Mouse (Mus musculus) gastrocnemius, postnatal 4 days (tissue): ENCODE data around the gene Tbc1d19. TPM values are rescaled to one million over a fixed set of nuclear protein-coding genes. Genes with fewer than 3 reads are reported as not detected.
A peak's percentile ranks its signal among the peaks of the same experiment; 100 is the strongest.

Source experiments
- DNase-seq, 2 experiments: peaks; one replicate each; pipeline ENCODE4 v3.0.0; 2021 to 2022; ENCODE audit warnings: low spot score in 2 of 2, mixed read lengths in 2 of 2
- long read RNA-seq, 2 experiments: library from polyadenylated mRNA; stranded (forward); transcript quantifications; one replicate each; pipeline ENCODE4 v2.0.0; 2021
- total RNA-seq, 2 experiments: library from RNA; stranded (reverse); gene quantifications; 2 replicates each; pipeline ENCODE4 v1.2.3; 2021

Gene Tbc1d19
- total RNA-seq, result 10 to 100 TPM; 23.9 to 24.9 TPM
- long read RNA-seq, experiment 1, transcript Tbc1d19-201 (21 exons, 2,273 nt), result major isoform, 22 of 33 reads
- long read RNA-seq, experiment 1, partial matches to known transcripts, result 1 of 33 reads
- long read RNA-seq, experiment 1, other reads (novel, unspliced or antisense), result 10 of 33 reads
- long read RNA-seq, experiment 2, transcript Tbc1d19-201 (21 exons, 2,273 nt), result major isoform, 15 of 24 reads
- long read RNA-seq, experiment 2, partial matches to known transcripts, result 0 of 24 reads
- long read RNA-seq, experiment 2, other reads (novel, unspliced or antisense), result 8 of 24 reads

DNA sequence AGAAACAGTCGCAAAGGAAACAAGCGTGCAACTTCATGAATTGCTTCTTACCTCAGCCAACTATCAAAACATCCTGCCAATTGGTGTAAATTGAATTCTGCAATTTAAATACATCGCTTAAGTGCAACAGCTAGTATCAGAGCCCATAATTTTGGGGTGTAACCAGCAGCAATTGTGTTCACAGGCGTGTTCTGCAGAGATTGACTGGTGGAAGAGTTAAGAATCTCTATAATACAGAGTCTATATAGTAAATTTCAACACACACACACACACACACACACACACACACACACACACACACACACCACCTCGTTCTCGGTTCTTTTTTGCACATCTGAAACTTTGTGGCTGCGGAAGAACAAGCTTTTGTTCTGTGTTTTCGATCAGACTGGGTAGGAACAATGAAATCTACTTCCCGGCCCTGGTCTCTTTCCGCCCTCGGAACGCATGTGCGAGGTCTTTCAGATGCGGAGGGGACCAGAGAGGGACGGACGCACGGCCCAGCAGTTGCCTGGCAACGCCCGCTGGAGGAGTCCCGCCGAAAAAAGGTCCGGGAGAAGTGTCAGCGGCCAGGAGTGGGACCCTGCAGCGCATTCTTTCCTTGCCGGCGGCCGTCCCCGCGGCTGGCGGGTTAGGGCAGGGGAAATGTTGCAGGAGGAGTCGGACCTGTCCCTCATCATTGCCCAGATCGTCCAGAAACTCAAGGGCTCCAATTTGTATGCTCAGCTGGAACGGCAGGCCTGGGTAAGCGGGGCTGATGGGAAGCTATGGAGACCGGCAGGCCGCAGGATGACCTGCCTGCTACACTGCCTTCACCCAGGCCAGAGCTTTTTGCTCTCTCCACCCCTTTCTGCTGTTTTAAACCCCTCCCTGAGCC is at the start of gene Tbc1d19:
Gene Tbc1d19 (plus strand): TSS at position 492 of the 877 bp plus-strand sequence.
- peak; percentile 62 to 85 for DNase-seq

DNA sequence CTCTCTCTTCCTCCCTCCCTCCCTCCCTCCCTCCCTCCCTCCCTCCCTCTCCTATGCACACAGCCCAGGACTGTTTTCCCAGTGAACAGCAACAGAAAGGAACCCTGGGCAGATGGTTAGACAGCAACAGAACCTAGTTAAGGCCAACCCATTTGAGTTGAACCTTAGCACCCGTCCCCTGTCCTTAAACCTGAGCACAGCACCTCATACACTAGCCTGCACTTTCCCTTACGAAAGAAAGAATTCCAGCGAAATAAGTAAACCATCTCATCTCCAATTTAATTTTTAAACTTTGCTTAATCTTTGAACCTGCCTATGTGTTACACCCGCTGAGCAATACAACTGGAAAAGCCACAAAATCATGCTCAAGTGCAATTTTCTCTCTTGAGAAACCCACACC is 49.5 kb upstream of the Tbc1d19 start:
- DNase-seq, result no peak

DNA sequence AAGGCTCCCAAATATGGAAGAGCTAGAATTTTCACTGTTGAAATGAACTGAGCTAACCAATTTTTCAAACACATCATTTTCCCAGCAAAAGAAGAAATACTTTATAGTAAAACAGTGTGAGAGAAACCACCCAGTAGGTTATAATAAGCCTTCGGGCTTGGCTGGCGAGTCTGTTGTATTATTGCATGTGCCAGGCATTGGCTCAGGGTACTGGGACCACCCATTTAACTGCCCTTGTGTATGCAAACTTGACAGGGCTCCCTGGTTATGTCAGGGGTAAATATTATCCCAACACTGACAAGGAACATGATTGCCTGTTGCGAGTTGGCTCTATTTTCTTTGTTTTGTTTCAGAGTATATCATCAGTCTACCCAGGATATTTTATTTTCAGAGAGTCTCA is 48.5 kb upstream of the Tbc1d19 start:
- DNase-seq, result no peak

DNA sequence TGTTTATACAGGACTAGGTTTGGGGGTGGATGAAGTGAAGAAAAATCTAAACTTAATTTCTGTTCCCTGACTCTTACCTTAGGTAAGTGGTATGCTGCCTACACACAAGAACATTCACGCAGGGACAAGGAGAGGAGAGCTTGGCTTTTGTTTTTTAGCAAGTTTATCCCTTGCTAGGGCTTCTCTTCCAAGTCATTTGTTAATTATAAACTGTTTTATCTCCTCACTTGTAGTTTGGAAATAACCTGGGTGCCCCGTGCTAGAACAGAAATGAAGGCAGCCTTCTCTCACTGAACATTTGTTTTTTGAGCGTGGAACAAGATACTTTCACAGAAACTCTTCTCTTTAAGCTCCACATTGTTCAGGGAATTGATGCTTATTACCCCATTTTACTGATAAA is 48.1 kb upstream of the Tbc1d19 start:
- DNase-seq, result no peak

DNA sequence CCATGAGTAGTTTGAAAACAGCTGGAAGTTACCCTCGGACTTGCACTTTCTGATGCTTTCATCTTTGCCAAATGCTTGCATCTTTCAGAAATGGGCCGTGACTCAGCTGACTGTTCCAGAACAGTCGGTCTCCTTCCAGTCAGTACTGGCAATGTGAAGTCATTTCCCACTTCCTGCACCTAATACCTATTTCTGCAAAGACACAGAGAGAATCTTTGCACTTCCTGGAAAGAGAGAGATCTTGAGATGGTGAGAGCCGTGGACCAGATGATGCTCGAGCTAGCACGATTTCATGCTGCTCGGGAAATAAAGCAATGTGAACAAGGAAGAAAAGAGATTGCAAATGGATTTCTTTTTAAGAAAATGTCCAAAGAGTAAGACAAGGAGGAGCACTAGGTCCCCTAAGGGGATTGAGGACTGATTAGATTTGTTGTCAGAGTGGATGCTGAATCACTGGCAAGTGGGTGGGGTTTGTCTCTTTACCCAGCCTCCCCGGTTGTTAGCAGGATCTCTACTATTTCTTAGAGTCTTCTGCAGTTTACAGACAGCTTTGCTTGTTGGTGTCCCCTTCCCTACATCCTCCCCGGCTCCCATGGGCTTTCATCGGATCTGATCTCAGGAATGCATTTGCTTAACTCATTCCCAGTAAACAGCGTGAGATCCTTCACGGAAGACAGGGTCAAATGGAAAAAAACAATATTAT is 24.4 kb upstream of the Tbc1d19 start:
- DNase-seq, result peak in 1 of 2 experiments; percentile 13

DNA sequence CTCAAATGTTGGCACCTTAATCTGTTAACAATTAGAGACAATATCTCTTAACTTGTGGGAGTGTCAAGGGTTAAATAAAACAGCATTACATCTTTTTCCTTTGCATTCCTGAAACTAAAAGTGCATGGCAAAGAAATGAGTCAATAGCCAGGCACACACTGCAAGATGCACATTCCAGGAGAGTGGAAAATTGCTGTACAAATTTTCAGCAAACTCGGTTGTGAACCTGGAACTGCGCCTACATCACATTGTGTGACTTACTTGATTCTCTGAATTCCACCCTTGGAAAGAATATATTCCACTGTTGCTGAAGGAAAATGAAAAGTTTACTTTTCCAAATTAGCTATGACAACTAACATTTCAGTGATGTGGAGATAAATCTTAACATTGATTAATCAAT is 8.0 kb upstream of the Tbc1d19 start:
- DNase-seq, result no peak

DNA sequence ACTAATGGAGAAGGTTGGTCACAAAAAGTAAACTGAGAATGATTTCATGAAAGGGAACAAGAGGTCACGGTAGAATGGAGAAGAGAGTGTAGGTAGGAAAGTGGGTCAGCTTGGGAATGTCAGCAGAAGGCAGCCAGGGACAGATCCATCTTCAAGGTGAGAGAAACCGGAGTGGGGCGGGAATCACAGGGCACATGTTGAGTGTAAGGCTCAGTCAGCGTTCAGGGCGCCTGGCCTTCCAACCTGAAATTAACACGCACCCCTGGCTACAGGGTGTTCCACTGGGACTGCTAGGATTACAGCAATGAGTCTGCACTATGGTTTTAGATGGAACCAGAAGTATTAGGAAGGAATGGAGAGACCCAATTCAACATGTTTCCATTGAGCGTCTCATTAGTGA is 10.3 kb downstream of the Tbc1d19 start:
- no peak for DNase-seq

DNA sequence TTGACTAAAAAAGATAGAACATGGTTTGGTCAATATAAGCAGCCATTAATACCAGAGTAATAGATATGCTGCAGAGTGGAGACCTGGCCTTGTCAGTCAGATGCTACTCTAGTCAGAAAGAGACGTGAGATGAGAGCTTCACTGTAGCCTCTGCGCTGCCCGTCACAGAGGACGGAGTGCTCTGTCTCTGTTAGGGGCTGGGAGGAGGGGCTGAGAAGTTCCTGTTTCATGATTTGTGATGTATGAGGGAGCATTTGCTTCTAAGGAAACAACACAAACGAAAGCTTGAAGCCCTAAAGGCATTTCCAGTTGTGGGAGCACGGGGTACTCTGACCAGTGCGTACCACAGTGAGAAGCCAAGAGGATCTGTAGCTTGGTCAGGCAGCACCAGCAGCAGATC is 16.5 kb downstream of the Tbc1d19 start:
- DNase-seq, result no peak

DNA sequence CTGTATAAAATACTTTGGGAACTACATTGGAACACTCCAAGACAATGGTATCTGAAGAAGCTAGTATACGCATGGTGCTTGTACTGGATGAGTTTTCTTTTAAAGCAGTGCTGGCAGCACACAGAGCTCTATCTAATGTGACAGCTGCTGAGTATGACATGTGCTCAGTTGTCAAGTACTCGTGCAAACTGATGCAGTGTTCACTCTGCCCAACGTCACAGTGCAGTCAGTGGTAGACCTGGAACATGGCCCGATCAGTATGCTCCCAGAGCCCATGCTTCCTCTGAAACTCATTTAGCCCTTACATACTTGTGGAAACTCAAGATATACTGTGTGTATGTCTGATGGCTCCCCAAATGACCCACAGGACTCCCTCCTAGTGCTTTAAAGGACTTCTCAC is 25.1 kb downstream of the Tbc1d19 start:
- DNase-seq, result no peak

DNA sequence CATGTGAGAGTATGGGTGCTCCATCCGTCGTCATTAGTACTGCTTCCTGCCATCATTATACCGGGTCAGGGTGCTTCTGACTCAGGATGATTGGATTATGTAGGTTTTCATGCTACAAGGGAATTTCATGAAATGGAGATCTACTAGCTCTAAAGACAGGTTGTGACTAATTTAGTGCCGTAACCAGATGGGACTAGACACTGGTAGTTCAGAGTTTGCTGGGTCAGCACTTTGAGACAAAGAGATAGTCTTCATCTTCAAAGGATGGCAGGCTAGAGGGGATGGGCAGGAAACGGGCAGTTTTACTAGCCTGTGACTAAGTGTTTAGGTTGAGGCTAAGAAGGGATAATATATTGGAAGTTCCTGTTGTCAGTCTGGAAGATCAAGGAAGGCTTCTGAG is 31.9 kb downstream of the Tbc1d19 start:
- DNase-seq, result no peak

DNA sequence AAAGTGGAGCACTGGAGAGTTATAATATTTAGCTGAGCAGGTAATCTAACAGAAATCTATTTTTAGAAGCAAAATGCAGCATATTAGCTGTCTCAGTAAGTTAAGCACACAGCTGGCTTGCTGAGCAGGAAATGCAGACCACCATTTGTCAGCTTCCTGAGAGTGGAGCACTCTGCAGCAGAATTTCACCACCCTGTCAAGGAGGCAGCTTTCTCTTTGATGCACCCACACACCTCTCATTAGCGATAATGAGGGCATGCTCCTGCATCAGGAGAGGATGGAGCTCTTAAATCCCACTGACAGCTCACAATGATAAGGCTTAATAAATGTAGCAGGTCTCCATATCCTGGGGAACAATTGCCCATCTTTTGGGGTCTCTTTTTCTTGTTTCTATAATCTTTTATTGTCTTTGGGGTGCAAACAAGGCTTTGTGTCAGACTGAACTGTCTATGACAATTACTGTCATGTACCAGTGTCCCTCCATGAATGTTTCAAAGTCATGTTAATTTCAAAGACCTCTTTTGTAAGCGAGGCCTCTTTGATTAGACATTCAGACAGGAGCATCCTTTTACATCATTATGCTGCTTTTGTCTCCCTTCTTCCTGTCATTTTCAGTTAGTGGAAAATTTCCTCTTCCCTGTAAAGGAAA is 39.0 kb downstream of the Tbc1d19 start:
- no peak for DNase-seq

DNA sequence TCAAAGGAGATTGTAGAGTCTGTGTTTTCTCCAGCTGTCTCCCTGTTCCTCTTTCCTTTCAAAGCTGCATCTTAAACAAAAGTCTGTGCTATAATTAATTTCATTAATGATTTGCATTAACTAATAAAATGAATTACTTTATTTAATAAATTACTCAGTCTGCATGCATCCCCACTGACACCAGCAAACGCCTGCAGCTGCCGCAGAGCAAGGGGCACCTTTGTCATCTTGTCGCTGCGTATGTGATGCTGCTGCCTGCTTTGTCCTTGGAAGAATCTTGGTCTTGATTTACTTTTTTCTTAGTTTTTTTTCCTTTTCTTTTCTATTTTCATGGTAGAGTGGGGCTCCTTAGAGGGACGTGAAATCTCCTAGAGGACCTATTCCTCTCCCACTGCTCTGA is 43.2 kb downstream of the Tbc1d19 start:
- DNase-seq, result no peak

DNA sequence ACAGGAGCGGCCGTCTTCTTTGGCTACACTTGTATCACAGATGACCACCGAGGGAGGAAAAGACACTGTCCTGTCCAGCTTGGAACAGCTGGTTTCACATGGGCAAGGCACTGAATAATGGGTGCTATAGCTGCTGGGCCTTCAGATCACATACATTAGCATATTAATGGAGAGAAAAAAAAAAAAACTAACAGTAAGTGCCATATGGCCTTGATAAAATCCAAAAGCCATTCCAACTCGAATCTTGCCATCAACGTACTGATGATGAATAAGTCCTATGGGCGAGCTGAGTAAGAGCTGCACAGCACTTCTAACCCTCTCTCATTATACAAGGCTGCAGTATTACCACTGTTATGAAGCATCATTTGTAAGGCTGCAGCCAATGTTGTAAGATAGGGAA is 45.2 kb downstream of the Tbc1d19 start:
- DNase-seq, result no peak

DNA sequence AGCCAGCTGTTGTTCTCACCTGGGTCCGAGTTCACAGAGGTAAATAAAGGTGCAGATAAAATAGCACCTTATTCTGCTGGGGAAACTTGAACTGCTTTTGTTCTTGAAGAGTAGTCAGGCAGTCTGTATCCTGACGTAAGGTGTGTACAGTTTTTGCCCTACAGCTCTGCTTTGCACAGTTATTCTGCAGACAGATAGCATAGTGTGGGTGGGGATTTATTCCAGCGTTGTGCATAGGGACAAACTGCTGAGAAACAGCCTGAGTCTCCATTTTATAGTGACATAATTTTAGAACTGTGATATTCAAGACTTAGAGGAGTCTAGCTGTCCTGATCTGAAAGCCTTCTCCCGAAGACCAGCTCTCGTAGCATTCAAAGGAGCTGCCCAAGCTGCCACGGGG is 46.6 kb downstream of the Tbc1d19 start:
- DNase-seq, result no peak

DNA sequence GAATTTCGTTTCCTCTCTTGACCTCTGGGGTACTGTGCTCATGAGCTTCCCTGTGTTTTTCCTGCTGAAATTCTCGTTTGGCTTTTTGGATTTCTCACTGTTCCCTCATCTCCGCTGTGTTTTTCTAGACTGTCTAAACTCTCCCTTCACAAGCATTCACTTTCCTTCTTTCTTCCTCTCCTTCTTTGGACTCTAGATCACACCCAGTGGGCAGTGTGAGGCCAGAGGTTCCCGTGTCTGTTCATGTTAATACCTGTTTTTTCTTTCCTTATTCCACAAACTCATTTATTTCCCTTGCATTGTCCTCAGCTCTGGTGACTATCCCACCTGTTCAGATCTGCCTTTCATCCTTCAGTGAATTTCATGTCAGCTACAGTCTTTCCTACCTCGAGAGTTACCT is 55.7 kb downstream of the Tbc1d19 start:
- no peak for DNase-seq

DNA sequence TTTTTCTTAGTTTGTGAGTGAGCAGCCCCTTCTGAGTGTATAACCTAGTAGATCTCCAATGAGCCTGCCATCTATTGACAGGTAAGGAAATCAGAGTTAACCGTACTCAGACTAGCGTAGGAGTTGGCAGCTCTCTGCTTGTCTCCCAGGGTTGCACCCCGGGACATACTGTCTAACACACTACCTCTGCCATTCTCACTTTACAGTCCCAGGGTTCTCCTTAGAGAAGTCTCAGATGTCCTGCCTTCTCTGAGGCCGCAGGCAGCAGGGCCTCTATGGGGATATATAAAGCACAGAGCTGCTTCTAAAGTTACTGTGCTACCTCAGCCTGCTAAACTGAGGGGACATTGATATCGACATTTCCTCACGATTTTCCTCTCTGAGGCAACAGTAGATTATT is 56.6 kb downstream of the Tbc1d19 start:
- DNase-seq, result no peak

DNA sequence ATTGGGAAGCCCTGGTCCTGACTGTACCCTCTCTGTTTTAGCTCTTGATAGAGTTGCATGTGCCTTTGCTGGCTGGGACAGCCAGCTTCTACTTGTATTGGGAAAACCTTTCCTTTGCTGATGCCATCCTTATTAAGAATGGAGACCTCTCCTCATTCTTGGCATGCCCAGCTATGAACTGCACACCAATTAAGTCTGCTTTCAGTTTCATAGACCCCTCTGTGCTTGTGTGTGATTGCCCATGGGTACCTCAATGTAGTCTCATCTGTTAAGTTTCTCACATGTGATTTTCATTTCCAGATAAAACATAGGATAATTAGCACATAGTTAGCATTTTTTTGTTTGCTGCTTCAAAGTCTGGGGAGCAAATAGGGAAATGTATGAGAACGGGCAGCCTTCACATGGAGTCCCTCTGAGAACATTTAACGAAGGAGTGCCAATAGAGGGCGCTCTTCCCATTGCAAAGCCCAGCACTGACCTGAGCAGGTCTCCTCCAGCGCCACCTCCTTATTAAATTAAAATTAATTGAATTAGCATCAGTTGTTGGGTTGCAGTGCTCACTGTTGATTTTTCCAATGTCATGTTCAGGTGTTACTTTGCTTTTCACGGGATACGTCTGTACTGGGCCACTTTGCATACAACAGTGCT is 62.4 kb downstream of the Tbc1d19 start:
- DNase-seq, result peak; percentile 34 to 57

DNA sequence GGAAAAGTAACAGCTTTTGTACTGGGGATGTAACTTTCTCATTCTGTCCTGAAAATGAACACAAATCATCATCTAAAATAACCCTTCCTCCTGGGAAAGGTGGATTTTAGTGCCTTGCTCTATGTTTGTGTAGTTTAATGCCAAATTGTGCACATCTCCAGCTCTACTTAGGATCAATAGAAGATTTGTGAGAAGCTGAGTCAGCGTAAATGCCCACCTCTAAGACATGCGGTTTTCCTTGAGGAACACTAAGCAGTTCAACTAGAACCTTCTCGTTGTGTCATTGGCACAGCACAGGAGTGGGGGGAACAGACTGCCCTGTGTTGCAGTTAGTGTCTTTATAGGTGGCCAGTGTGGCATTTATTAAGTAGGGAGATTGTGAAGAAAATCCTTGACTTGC is 65.6 kb downstream of the Tbc1d19 start:
- DNase-seq, result no peak

DNA sequence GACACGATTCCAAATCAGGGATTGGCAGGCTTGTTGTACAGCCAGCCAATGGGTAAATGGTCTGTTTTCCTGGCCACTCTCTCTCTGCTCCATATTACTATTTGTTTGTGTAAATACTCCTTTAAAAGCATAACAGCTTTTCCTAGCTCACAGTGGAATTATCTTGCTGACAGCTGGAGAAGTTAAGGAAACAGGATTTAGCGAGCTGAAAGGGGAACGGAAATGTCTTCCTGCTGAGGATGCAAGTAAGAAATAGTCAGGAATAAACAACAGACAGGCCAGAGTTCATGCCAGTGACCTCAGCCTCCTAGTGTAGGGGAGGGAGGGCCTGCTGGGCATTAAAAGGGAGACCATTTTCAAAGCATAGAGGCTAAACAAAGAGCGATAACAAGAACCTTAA is 71.3 kb downstream of the Tbc1d19 start:
- no peak for DNase-seq

DNA sequence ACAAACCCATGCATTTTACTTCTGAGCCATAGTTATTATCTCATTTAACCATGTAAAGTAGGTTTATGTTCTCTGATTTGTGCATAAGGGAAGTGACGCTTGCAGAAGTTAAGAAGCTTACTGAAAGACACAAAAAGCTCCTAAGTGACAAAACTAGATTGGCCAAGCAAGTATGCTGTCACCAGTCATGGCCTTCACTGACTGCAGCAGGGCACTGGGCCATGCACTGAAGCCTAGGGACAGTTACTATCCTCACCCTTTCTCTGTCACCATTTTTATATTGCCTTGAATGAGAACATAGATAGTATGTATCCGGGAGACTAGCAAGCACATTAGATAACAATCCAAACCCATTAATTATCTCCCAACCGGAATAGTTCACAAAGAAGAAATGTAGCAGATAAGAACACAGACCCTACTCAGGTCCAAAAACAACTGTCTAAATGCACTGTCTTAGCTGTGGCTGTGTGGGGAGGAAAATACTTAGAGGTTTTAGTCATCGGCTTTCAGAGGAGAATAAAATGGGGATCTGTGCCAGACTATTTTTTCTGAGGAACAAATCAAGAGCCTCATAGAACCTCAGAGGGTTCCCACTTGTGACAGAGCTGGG is 72.1 kb downstream of the Tbc1d19 start:
- DNase-seq, result no peak

DNA sequence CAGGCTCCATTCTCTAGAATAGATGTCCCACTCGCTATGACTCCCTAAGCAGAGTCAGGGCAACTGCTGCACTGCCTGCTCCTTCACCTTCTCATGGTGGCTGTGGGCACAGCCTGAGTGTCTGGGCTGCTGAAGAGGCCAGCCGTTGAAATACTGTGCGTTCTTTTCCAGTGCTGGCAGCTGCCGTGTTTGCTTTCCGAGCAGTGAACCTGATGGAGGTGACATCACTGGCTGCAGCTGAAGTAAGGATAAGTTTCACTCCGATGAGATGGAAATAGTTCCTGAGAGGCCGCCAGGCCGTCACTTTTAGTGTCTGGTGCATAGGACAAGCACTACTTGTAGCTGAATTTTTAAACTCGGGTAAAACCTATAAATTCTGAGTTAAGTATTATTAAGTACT is 92.0 kb downstream of the Tbc1d19 start:
- no peak for DNase-seq
